Mouse (Mus musculus) ES-CJ7 (cell line): Measurements from ENCODE around the gene Dqx1.

Experiments used
- DNase-seq: peaks from one replicate; pipeline ENCODE4 v3.0.0; 2011; ENCODE audit warnings: low read depth, low spot score

The Dqx1 gene

DNA sequence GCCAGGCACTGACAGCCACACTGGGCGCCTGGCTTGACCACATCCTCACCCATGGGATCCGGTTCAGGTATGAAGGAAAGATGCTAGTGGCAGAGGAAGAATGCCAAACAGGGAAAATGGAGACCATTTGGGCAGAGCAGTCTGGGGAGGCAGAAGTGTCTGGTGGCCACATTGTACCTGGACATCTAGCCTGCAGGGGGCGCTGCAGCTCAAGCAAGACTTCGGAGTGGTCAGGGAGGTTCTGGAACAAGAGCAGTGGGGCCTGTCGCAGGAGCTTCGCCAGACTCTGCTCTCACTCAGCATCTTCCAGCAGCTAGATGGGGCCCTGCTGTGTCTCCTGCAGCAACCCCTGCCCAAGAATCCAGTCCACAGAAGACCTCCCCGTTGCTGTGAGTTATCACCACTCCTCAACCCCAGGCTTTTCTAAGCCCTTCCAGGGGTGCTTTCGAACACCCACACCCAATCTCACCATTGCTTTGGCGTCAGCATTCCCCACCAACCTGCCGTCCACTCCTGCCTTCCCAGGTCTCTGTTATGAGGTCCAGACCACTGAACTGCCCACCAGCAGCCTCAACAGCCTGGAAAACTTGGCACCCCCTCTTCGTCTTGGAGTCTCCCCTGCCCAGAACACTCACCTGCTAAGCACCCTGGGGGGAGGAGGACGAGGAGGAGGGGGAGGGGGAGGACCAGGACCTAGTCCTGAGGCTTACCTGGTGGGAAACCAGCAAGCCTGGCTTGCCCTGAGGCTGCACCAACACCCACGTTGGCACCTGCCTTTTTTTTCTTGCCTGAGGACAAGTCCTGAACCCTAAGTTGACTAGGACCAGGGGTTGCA, 50.1 kb downstream of the Dqx1 start:
- DNase-seq, result peak; percentile 91

DNA sequence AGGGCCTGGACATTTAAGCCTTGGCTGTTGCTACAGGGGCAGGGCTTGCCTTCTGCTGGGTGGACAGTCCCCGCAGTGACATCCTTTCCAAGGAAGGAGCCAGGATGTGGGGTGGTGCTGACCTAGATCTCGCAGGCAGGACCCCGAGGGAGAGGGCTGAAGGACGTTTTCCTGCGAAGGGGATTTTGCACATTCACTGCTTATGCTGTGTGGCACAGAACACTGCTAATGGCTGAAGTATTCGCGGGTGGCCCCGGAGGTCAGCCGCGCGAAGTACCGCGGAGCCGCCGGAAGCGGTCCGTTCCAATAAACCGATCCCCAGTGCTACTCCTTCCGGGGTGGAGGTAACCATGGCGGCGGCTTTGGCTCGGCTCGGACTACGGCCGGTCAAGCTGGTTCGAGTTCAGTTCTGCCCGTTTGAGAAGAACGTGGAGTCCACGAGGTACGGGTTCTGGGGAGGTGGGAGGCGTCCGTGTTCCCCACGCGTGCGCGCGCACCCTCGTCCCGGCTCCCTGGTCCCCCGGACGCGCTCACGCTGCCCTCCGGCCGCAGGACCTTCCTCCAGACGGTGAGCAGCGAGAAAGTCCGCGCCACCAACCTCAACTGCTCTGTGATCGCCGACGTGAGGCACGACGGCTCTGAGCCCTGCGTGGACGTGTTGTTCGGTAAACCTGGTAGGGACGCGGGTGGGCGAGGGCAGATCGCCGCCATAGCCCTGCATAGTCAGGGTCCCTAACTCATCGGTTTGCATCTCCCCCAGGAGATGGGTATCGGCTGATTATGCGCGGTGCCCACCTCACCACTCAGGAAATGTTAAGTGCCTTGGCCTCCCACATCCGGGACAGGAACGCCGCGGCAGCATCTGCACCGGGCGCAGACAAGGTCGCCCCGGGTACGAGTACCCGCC, 51.4 kb downstream of the Dqx1 start, which contains the start of gene Mrpl53:
Gene Mrpl53, plus strand, starts transcription at position 279 of the 907 bp plus-strand sequence.
- DNase-seq, result peak; percentile 64

DNA sequence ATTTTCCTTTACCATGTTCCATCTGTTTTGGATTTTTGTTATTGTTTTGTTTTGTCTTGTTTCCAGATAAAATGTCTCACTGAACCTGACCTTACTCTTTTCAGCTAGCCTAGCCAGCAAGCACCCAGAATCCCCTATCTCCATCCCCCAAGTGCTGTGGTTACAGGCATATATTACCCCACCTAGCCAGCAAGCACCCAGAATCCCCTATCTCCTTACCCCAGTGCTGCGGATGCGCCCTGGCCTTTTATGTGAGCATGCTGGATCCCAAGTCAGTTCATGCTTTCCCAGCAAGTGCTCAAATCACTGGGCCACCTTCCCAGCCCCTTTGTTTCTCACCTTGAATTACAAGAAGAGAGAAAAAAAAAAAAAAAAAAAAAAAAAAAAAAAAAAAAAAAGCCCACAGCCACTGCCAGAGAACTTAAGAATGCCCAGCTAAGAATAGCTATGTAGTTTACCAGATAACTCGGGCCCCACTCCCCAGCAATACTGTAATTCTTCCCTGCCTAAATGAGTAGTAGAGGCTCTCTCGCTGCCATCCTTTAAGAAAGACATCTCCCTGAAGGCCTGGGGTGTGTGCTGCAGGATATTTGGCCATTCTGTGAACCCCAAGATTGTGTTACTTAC, 54.0 kb downstream of the Dqx1 start:
- DNase-seq, result no peak

DNA sequence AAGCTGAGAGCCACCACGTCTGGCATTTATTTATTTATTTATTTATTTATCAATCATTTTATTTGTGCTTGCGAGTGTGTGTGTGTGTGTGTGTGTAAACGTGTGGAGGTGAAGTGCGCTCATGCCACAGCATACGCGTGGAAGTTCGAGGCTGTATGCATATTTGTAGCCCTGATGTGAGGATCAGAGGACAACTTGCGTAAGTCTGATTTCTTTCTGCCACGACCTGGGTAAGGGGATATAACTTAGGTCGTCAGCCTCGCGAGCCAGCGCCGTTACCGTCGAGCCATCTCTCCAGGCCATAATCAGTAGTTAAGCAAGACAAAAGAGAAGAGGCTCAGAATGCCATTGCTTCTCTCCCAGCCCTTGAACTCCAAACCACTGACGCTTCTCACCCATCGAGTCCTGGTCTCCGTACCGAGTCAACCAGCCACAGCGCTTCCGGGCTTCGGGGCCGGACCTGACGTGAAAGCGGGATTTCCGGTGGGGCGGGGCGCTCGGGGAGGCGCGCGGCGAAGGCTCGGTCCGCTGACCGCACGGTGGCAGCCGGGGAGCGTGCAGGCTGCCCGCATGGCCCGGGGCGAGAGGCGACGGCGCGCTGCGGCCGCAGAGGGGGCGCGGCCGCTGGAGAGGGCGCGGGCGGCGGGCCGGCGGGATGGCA, 57.5 kb downstream of the Dqx1 start, which contains the start of gene Mogs:
Gene Mogs, plus strand, starts transcription at position 486 of the 661 bp plus-strand sequence.
- DNase-seq, result peak; percentile 79

DNA sequence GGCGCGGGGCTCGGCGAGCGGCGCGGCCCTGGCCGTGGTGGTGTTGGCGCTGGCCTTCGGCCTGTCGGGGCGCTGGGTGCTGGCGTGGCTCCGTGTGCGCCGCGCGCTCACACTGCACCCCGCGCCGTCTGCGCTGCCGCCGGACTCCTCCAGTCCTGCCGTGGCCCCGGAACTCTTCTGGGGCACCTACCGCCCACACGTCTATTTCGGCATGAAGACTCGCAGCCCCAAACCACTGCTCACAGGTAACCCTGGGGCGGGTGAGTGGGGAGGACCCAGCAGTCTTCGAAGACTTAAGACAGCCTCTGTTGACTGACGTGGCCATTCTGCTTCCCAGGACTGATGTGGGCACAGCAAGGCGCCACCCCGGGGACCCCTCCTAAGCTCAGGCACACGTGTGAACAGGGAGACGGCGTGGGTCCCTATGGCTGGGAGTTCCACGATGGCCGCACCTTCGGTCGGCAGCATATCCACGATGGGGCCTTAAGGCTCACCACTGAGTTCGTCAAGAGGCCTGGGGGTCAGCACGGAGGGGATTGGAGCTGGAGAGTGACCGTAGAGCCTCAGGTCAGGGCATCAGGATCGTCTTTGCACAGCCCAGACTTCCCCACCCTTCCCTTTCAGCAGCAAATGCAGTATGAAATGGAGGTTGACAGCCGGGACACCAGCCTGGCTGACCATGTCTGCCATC, 58.2 kb downstream of the Dqx1 start:
- DNase-seq, result no peak

DNA sequence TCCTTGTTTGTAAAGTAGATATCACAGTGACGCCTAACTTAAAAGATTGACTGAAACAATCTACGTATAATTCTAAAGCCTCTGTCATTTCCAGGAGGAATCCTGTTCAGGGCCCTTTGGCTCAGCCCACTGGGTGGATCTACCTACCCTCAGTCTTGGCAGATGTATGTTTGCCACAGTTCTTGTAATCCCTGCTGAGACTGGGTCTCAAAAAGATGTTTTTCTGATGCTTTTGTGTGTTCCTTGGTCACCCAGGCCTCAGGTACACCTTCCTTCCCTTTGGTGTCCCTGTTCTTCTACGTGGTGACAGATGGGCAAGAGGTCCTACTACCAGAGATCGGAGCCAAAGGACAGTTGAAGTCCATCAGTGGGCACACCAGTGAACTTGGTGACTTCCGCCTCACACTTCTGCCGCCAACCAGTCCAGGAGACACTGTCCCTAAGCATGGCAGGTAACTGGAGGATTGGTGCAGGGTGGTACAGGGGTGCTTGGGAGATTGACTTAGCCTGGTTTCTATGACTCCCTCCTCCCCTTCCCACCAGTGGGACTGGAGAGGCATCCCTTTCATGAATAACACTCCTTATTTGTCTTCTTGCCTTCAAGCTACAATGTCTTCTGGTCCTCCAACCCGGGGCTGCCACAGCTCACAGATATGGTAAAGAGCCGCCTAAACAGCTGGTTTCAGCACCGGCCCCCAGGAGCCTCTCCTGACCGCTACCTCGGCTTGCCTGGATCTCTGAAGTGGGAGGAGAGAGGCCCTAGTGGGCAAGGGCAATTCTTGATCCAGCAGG, 58.9 kb downstream of the Dqx1 start:
- no peak for DNase-seq
